Mouse (Mus musculus) mouse trophoblast stem cell (cell line): ENCODE results near the gene Pidd1.

Experiments
- in situ Hi-C, 2 experiments: fragments of 300-500 bp; cut with MseI, MboI; formaldehyde crosslinking; loops; 2 replicates in 1 of 2; 3 replicates in 1 of 2; pipeline ENCODE4 v1.15.1; 2025

The Pidd1 gene

DNA sequence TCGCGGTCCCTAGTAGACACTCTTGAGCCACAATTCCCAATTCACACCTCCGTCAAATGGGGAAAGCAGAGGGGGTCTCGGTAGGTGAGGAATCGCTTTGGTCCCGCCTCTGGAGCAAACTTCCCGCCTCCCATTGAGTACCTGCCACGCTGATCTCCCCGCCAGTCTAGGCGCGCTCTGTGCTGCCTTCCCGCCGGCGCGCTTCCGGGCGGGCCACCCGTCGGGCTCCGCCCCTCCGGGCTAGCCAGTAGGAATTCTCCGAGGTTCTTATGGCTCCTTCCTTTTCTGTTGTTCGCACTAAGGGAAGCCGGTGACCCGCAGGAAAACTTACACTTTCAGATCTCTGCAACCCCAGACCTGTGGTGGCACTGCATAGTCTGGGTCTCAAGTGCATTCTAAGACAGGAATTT, at the start of gene Pidd1:
Gene Pidd1, minus strand, starts transcription at position 198 of the 410 bp plus-strand sequence.
- in situ Hi-C loops, result no loop called here

DNA sequence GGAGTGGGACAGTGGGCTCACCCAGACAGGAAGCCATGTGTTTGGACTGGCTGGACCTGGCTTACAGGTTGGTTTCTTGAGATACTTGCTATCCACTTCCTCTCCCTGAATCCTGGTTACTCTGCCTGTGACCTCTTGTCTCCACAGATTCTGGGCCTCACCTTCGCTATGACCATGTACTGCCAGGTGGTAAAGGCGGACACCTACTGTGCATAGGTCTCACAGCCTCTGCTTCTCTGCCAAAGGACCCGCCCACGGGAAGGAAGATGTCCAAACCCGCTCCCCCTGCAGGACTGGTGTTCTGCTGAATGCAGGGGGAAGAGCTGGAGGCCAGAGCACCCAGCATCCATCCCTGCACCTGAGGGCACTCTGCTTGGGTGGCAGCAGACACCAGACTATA, 48.9 kb upstream of the Pidd1 start:
- in situ Hi-C loops, result no loop called here

GRCm38 (mm10) chr7:141491151-141491550, 47.3 kb upstream of the Pidd1 start:
- in situ Hi-C loops, result no loop called here

- in situ Hi-C loops, result no loop called here
Measured at GRCm38 (mm10) chr7:141487141-141487540, 43.3 kb upstream of the Pidd1 start.

DNA sequence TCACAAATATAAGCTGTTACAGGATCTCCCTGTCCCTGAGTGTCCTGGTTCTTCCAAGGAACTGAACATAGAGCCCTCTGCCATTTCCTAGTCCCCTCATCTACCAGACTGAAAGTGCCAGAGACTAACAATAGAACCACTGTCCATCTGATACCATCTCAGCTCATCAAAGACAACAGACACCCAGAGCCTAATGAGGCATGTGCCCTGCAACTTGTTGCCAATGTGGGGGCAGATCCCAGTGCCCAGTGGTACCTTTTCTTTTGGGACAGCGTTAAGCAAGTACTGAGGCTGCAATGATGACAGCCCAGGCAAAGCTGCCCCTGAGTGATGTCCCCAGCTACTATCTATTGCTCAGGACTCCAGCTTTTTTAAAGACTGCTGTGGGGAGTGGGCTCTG, 42.4 kb upstream of the Pidd1 start:
- in situ Hi-C loops, result no loop called here

- in situ Hi-C loops, result no loop called here
Measured at GRCm38 (mm10) chr7:141485606-141486005, 41.8 kb upstream of the Pidd1 start.

DNA sequence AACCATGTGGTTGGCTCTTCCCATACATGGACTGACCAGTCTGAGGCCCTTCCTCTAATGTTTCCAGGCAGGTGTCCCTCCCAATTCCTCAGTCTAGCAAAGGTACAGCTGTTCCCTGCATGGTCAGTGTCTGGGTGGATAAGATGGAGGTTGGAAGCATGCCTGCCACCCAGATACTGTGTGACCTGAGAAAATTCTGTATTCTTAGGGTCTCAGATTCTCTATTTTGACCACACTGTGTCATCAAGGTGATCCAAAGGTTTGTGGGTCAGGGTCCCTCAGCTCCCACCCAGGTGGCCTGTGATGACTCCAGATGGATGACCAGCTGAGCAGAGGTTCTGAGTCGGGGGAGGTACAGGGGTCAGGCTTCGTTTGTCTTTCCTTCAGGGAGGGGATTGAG, 41.4 kb upstream of the Pidd1 start:
- in situ Hi-C loops, result no loop called here

GRCm38 (mm10) chr7:141484186-141485120, 40.6 kb upstream of the Pidd1 start:
- in situ Hi-C loops, result no loop called here

GRCm38 (mm10) chr7:141483114-141483653, 39.4 kb upstream of the Pidd1 start:
- in situ Hi-C loops, result no loop called here

DNA sequence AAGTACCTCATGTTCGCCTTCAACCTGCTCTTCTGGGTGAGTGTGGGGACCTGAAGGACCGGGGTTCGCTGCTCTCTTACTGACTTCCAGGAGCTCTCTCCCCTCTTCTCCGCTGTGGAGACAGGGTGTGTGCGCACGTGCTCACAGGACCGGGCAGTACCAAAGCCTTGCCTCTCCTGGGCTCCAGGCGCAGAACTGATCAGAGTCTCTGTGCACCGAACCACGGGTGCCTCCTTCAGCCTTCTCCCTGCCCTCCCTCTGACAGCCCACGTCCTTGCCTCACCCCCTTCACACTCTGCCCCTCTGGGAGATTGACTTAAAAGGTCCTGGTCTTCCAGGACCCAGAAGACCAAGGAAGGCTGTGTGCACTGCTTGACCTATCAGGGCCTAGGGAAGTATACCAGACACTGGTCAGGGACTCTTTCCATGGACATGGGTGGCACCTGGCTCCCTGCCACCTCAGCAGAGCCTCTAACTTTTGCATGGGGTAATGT, 38.8 kb upstream of the Pidd1 start:
- in situ Hi-C loops, result no loop called here

DNA sequence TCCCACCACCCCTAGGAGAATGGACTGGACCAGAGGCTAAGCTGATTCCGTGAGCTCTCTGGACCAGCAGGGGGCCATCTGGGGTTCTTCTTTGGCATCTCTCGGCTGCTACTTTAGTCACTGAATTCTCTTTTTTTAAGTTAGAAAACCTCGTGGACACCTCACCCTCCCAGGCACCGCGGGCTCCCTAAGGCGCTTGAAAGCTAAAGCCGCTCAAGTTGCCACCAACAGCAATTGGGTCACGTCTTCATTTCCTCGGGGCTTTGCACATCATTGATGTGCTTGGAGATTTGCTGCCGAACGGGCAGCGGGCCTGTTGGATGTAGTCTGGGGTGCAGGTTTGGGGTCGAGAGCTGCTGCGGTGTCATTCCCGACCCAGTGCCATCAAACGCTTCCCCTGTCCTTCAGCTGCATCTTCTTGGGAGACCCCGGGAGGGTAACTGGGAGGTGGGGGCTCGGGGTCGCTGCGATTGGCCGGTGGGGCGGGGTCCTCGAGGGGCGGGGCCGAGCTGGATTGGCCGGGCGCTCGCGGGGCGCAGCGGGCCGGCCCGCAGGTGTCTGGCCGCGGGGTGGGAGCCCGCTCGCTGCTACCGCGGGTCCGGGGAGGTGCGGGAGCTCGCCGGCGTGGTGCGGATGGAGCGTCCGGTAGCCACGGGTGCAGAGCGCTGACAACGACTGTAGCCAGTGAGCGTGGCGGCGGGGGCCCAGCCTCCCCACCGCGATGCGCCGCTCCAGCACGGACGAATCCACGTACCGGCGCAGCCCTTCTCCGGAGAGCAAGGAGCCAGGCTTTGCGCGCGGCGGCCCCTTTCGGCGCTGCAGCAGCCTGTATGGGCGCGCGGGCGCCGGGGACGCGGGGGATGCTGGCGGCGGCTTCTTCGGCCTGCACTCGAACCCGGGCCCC, 37.9 kb upstream of the Pidd1 start:
- in situ Hi-C loops, result no loop called here

DNA sequence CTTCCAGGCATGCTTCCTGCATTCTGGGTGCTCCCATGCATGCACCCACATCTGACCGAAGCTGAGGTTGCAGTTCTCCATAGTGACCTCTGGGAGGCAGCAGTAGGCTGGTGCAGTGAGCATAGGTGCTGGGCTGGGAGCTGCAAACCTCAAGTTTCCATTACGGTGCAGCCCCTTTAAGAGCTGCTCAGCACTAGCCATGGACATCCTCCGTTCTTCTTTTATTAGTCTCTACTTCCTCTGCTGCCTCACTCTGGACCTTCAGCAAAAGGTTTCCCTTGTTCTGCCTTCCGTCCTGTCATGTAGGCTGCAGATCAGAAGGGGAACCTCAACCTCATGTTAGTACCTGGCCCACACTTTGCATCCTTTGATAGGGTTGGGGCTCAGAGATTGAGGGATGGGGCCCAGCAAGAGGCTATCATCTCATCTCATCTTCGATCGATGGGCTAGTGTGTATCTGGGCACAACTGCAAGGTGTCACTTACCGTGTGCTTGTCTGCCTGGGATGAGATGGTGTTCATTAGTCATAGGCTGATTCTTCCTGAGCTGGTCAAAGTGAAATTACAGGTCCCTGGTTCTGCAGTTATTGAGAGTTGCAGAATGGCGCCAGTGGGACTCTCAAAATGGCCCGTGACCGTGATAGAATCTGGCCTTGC, 37.1 kb upstream of the Pidd1 start:
- in situ Hi-C loops, result no loop called here

DNA sequence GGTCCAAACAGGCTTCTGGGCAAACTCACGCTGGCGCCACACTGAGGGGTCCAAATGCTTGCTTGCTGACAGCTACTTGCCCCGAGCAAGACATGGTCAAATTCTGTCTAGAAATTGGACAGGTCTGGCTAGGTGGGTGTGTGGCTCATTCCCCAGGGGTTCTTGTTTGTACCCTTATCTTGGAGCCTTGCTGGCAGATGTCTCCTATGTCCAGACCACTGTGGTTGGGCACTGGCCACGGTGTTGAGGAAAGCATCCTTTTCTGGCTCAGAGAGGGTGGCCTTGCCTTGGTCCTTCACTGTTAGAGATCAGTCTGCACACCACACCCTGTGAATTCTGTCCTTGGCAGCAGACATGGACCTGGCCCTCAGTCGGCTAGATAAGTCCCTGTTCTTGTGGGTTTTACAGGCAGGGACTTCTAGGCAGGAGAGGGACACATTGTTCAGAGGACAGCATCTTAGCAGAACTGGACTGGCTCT, 34.5 kb upstream of the Pidd1 start:
- in situ Hi-C loops, result no loop called here

GRCm38 (mm10) chr7:141477578-141478269, 33.9 kb upstream of the Pidd1 start:
- in situ Hi-C loops, result no loop called here

DNA sequence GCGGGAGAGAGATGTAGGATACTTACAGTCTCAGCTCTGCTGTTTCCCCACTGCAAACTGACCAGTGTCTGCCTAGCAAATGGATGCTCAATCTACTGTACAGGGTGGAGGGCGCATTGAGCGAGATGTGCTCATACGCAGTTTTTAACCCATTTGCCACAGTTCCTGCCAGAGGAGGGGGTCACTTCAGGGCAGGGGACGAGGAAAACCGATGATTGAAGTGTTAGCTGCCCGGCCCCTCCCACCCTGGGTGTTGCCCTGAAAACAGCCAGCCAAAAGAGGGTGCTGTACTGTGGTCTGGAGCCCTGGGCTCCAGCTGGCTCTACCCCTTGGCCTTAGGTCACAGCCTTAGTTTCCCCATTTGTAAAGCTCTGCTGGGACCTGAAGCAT, 33.2 kb upstream of the Pidd1 start:
- in situ Hi-C loops, result no loop called here

- in situ Hi-C loops, result no loop called here
Measured at GRCm38 (mm10) chr7:141476226-141476980, 32.6 kb upstream of the Pidd1 start.

- in situ Hi-C loops, result no loop called here
Measured at GRCm38 (mm10) chr7:141475805-141476158, 32.0 kb upstream of the Pidd1 start.

GRCm38 (mm10) chr7:141475011-141475804, 31.4 kb upstream of the Pidd1 start, which contains the start of the genes Polr2l and Tspan4:
Gene Polr2l (minus strand): TSS chr7:141475132.
Gene Tspan4 (plus strand): TSS chr7:141475240.
- in situ Hi-C loops, result no loop called here

GRCm38 (mm10) chr7:141474160-141474559, 30.3 kb upstream of the Pidd1 start:
- in situ Hi-C loops, result no loop called here
